Mouse (Mus musculus) testis, postnatal 14 days (tissue): Measurements from ENCODE around the gene Btg4.

ENCODE experiments used
- DNase-seq: peaks from one replicate; pipeline ENCODE4 v3.0.0; 2021; ENCODE audit warnings: low spot score

Gene Btg4

DNA sequence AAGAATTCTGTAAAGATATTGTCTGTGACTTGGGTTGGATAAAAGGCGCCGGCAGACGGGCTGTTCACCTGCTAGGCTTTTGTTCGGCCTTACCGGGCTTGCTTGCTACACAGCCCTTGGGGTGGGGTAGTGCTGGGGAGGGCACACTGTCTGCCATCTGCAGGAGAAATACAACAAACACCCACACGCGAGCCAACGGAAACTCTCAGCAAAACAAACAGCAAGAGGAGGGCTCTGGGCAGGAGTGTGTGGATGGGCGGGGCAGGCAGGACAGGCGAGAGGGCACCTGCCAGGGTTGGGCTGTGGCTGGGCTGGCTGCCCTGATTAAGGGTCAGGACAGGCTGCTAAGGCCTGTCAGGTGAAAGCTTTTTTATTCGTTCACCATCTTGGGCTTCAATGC, 107.3 kb downstream of the Btg4 start:
- no peak for DNase-seq

GRCm38 (mm10) chr9:51168698-51169097, 108.0 kb downstream of the Btg4 start:
- DNase-seq, result no peak

- DNase-seq, result no peak
These were observed 108.4 kb downstream of the Btg4 start for GRCm38 (mm10) chr9:51169133-51169532.
